In the genomic region with DNA sequence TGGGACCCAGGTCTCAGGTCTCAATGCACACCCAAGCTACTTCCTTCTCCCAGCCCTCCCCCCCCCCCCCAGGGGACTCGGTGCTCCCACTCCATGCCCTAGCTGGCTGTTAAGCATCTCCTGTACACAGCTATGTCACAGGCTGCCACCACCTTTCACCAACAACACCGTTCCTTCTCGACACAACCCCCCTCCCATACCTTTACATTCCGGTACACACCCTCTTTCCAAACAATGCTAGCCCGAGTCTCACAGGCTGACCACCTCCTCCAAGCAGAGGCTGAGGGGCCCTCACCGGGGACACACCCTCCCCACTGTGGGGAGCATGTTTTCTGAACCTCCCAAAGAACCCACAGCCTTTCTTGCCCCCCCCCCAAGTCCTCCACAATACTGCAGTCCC, we compare ENCODE assay signal across 10 mouse cellular contexts. TPM values are rescaled to one million over a fixed set of nuclear protein-coding genes. Genes with fewer than 3 reads are reported as not detected.
DNase-seq lines count a peak whose midpoint lies in the region; ATAC-seq lines count a peak whose summit lies in the region.
"Had no signal": no experiment of that assay in that cellular context is flagged by ENCODE, and none has a peak within 500 bp of the region (broad histone marks: within the 10 kb centered on the region; RNA-seq: fewer than 3 reads in every experiment).

No protein-coding gene starts in this region.

- no peak overlapping the region for H3K9ac ChIP-seq in heart, embryonic 15.5 days
- H3K9ac ChIP-seq in embryonic facial prominence, embryonic 12.5 days, result peak overlapping the region; percentile 59
- H3K9ac ChIP-seq in intestine, embryonic 14.5 days (ENCODE audit: low read length), result 0 out of 2 replicates have a peak overlapping the region, but pooled peaks have one; percentile 7

- H3K27ac ChIP-seq in heart, embryonic 15.5 days, result no peak overlapping the region
- peak overlapping the region; percentile 58 for H3K27ac ChIP-seq in embryonic facial prominence, embryonic 12.5 days
- H3K27ac ChIP-seq in intestine, embryonic 14.5 days (ENCODE audit: low read depth), result peak overlapping the region; percentile 89

- WGBS in heart, embryonic 15.5 days, result 13% methylated on average over 6 of the region's 6 CpGs
- 2% methylated on average over 6 of the region's 6 CpGs for WGBS in embryonic facial prominence, embryonic 12.5 days
- WGBS in intestine, embryonic 14.5 days, result 7% methylated on average over 6 of the region's 6 CpGs

- peaks cover 38% of the 10 kb centered on the region for H3K27me3 ChIP-seq in heart, embryonic 15.5 days
- no peaks in the 10 kb centered on the region for H3K27me3 ChIP-seq in embryonic facial prominence, embryonic 12.5 days
- no peaks in the 10 kb centered on the region for H3K27me3 ChIP-seq in intestine, embryonic 14.5 days (replicated peaks; ENCODE audit: control insufficient read depth, insufficient read depth, low read length)

- intact Hi-C loops in heart, postnatal 25 days (cut with DNase I), result no loop called here

- no peak for DNase-seq in heart, postnatal 25 days (ENCODE audit: low spot score)
- peak; percentile 70 for DNase-seq in intestine, embryonic 14.5 days (ENCODE audit: low spot score)
- peak; percentile 26 for DNase-seq in neural tube, embryonic 10.5 days (ENCODE audit: extremely low spot score, low spot score)
- no peak for DNase-seq in cerebellum, adult 9-11 months
- no peak for DNase-seq in layer of hippocampus, adult 18-20 months (ENCODE audit: low spot score in 2 of 2)
- DNase-seq in layer of hippocampus, postnatal 14 days (ENCODE audit: low spot score in 2 of 2), result no peak
- DNase-seq: kidney, adult 11 months had no signal

- H3K4me2 ChIP-seq in heart, embryonic 15.5 days, result peak overlapping the region; percentile 85; the same call in 1 of the 2 replicates
- peak overlapping the region; percentile 81 for H3K4me2 ChIP-seq in embryonic facial prominence, embryonic 12.5 days (replicated peaks)
- H3K4me2 ChIP-seq in intestine, embryonic 14.5 days (ENCODE audit: low read length), result peak overlapping the region; percentile 77

- H3K4me3 ChIP-seq in heart, embryonic 15.5 days, result no peak overlapping the region
- H3K4me3 ChIP-seq in embryonic facial prominence, embryonic 12.5 days, result peak overlapping the region; percentile 68
- H3K4me3 ChIP-seq in intestine, embryonic 14.5 days (ENCODE audit: low read depth, low read length), result peak overlapping the region; percentile 62

- no peak for ATAC-seq in heart, embryonic 15.5 days (replicated peaks; ENCODE audit: insufficient number of reproducible peaks, insufficient read depth, low FRiP score, low read depth)
- ATAC-seq in embryonic facial prominence, embryonic 12.5 days (ENCODE audit: insufficient number of reproducible peaks, insufficient read depth, low FRiP score, low TSS enrichment), result no peak
- ATAC-seq in intestine, embryonic 14.5 days (replicated peaks; ENCODE audit: low FRiP score, low TSS enrichment, low read depth), result peak; percentile 51

- no peaks in the 10 kb centered on the region for H3K9me3 ChIP-seq in heart, embryonic 15.5 days (replicated peaks)
- H3K9me3 ChIP-seq in embryonic facial prominence, embryonic 12.5 days, result no peaks in the 10 kb centered on the region
- no peaks in the 10 kb centered on the region for H3K9me3 ChIP-seq in intestine, embryonic 14.5 days (ENCODE audit: control insufficient read depth, low read length)

- peaks cover 32% of the 10 kb centered on the region for H3K4me1 ChIP-seq in heart, embryonic 15.5 days (replicated peaks)
- H3K4me1 ChIP-seq in embryonic facial prominence, embryonic 12.5 days, result peaks cover 42% of the 10 kb centered on the region
- peaks cover 50% of the 10 kb centered on the region for H3K4me1 ChIP-seq in intestine, embryonic 14.5 days (replicated peaks; ENCODE audit: control insufficient read depth, insufficient read depth, low read length)

- H3K36me3 ChIP-seq in heart, embryonic 15.5 days, result no peaks in the 10 kb centered on the region
- H3K36me3 ChIP-seq in embryonic facial prominence, embryonic 12.5 days, result peaks cover 13% of the 10 kb centered on the region
- no peaks in the 10 kb centered on the region for H3K36me3 ChIP-seq in intestine, embryonic 14.5 days (ENCODE audit: control insufficient read depth, insufficient read depth, low read length)

RNA-seq across cellular contexts. Expression of gene Inava, which starts 2.5 kb away (rescaled TPM):
- polyA plus RNA-seq in heart, embryonic 15.5 days (2015; fragmentation: Nextera tagmentation; extraction: Ambion mirVana), result 0.45 and 3.8 TPM in 2 replicates
- not detected for total RNA-seq in heart, postnatal 25 days (2021)
- polyA plus RNA-seq in embryonic facial prominence, embryonic 12.5 days (2016; fragmentation: Nextera tagmentation; extraction: Ambion mirVana), result 24.6 and 25.5 TPM in 2 replicates
- 30.9 and 32.5 TPM in 2 replicates for polyA plus RNA-seq in intestine, embryonic 14.5 days (2014; fragmentation: Nextera tagmentation; extraction: Ambion mirVana)
- 1 to 10 TPM; 2.7 to 3.0 TPM for total RNA-seq in layer of hippocampus, adult 18-20 months (2021)
- total RNA-seq in layer of hippocampus, postnatal 14 days (2021), result 1 to 10 TPM; 7.8 to 8.2 TPM

RNA-seq across cellular contexts. Expression of gene Mroh3, which starts 19.0 kb away (rescaled TPM):
- not detected in 2 replicates for polyA plus RNA-seq in heart, embryonic 15.5 days (2015; fragmentation: Nextera tagmentation; extraction: Ambion mirVana)
- not detected for total RNA-seq in heart, postnatal 25 days (2021)
- polyA plus RNA-seq in embryonic facial prominence, embryonic 12.5 days (2016; fragmentation: Nextera tagmentation; extraction: Ambion mirVana), result 0.31 TPM in 1 of 2 replicates, not detected in the other
- 0.91 and 1.1 TPM in 2 replicates for polyA plus RNA-seq in intestine, embryonic 14.5 days (2014; fragmentation: Nextera tagmentation; extraction: Ambion mirVana)
- total RNA-seq in layer of hippocampus, adult 18-20 months (2021), result under 1 TPM; 0.41 to 0.54 TPM
- 1 to 10 TPM; 3.6 to 5.0 TPM for total RNA-seq in layer of hippocampus, postnatal 14 days (2021)
- polyA plus RNA-seq: spleen, adult 2 months had no signal

RNA-seq across cellular contexts. Expression of gene Gpr25, which starts 29.1 kb away (rescaled TPM):
- polyA plus RNA-seq in heart, embryonic 15.5 days (2015; fragmentation: Nextera tagmentation; extraction: Ambion mirVana), result 0.15 and 0.34 TPM in 2 replicates
- not detected for total RNA-seq in heart, postnatal 25 days (2021)
- polyA plus RNA-seq in embryonic facial prominence, embryonic 12.5 days (2016; fragmentation: Nextera tagmentation; extraction: Ambion mirVana), result not detected in 2 replicates
- polyA plus RNA-seq in intestine, embryonic 14.5 days (2014; fragmentation: Nextera tagmentation; extraction: Ambion mirVana), result not detected in 2 replicates
- 1 to 10 TPM; 3.7 to 4.2 TPM for total RNA-seq in layer of hippocampus, adult 18-20 months (2021)
- 1 to 10 TPM; 8.0 to 9.1 TPM for total RNA-seq in layer of hippocampus, postnatal 14 days (2021)

Comparison
In these comparisons a context has a peak if more than half of its experiments do, and no peak if none do; other contexts are left out.
1. DNase-seq: peak in intestine, embryonic 14.5 days (single experiment) and neural tube, embryonic 10.5 days (single experiment); none in heart, postnatal 25 days (single experiment), cerebellum, adult 9-11 months (single experiment), layer of hippocampus, adult 18-20 months (0 of 2) and layer of hippocampus, postnatal 14 days (0 of 2).
2. RNA of gene Gpr25, which starts 29.1 kb away (total RNA-seq): 8.0 to 9.1 TPM in layer of hippocampus, postnatal 14 days and 3.7 to 4.2 TPM in layer of hippocampus, adult 18-20 months; not detected in heart, postnatal 25 days; every median in the first group is over 4 times any median in the second.
3. Peak in every context shown above with its lines, with median percentiles within 50 percentile points of each other: H3K4me2 ChIP-seq.